Mouse (Mus musculus): Measurements from ENCODE around the gene Stab2.

GRCm38 (mm10) chr10:86853433-86853832 lies 154.4 kb downstream of the Stab2 start:
- TF ChIP-seq CTCF (IDR thresholded peaks at IDR 0.05; ENCODE audit: control insufficient read depth, insufficient read depth, insufficient read length): no peak
- TF ChIP-seq MYOG (IDR thresholded peaks at IDR 0.05; ENCODE audit: control insufficient read depth, extremely low read depth, insufficient read length): no peak
- TF ChIP-seq USF1 (IDR thresholded peaks at IDR 0.05; ENCODE audit: low read depth): no peak
- TF ChIP-seq MAX (IDR thresholded peaks at IDR 0.05): no peak
- TF ChIP-seq MYOD1 (IDR thresholded peaks at IDR 0.05; ENCODE audit: control insufficient read depth, insufficient read length, low read depth): no peak
- TF ChIP-seq FOSL1 (IDR thresholded peaks at IDR 0.05; ENCODE audit: insufficient read depth, low read length, poor library complexity, severe bottlenecking): no peak
